Mouse (Mus musculus) midbrain, embryonic 13.5 days (tissue): Measurements from ENCODE around the gene Gm28919. TPM values are rescaled to one million over a fixed set of nuclear protein-coding genes. Genes with fewer than 3 reads are reported as not detected.
"Not testable (repeated sequence)": the region's sequence is repeated elsewhere in the genome, so short reads cannot be mapped to it uniquely, and the experiment has no call there.

Source experiments
- ATAC-seq: fragments of 200-750 bp; cut with Nextera tagmentation; 2 replicates; pipeline ENCODE4 v1.8.0; 2017; ENCODE audit warnings: mild to moderate bottlenecking, moderate TSS enrichment, moderate library complexity
- H3K27ac ChIP-seq: fragments of 300-500 bp; sonication (generic); 2 replicates; pipeline ENCODE4 v1.5.1; 2015; ENCODE audit warnings: inconsistent platforms, mild to moderate bottlenecking, moderate library complexity
- H3K27me3 ChIP-seq: fragments of 300-500 bp; sonication (generic); 2 replicates; pipeline ENCODE4 v1.6.1; 2015; ENCODE audit warnings: mild to moderate bottlenecking, inconsistent platforms
- H3K36me3 ChIP-seq: fragments of 300-500 bp; sonication (generic); 2 replicates; pipeline ENCODE4 v1.6.1; 2015; ENCODE audit warnings: mild to moderate bottlenecking, inconsistent platforms
- H3K4me1 ChIP-seq: fragments of 300-500 bp; sonication (generic); replicated peaks from 2 replicates; pipeline ENCODE4 v1.6.1; 2015; ENCODE audit warnings: inconsistent platforms
- H3K4me2 ChIP-seq: fragments of 300-500 bp; sonication (generic); replicated peaks from 2 replicates; pipeline ENCODE4 v1.6.1; 2015; ENCODE audit warnings: moderate library complexity, mild to moderate bottlenecking, inconsistent platforms
- H3K4me3 ChIP-seq: fragments of 300-500 bp; sonication (generic); replicated peaks from 2 replicates; pipeline ENCODE4 v1.5.1; 2015; ENCODE audit warnings: mild to moderate bottlenecking, inconsistent platforms
- H3K9ac ChIP-seq: fragments of 300-500 bp; sonication (generic); replicated peaks from 2 replicates; pipeline ENCODE4 v1.6.1; 2015; ENCODE audit warnings: mild to moderate bottlenecking, inconsistent platforms
- H3K9me3 ChIP-seq: fragments of 300-500 bp; sonication (generic); 2 replicates; pipeline ENCODE4 v1.6.1; 2016; ENCODE audit warnings: mild to moderate bottlenecking, inconsistent platforms
- WGBS: fragments of 180-500 bp; shearing (Covaris S2); methylation state at CpG from one replicate; pipeline ENCODE4 v1.1.7; 2015; 5-methylcytosine and 5-hydroxymethylcytosine counted together
- polyA plus RNA-seq: library from polyadenylated mRNA; unstranded; fragments of >200 nt; fragmentation: Nextera tagmentation; extraction: Ambion mirVana; gene quantifications from 2 replicates; pipeline ENCODE4 v1.2.1, GENCODE M21; 2015

Gm28919 gene
- not detected in 2 replicates for polyA plus RNA-seq

GRCm38 (mm10) chrY:6583246-6583645, at the start of gene Gm28919:
Gm28919 (plus strand) TSS chrY:6583546.
- not testable (repeated sequence) for H3K36me3 ChIP-seq, H3K27me3 ChIP-seq, H3K4me1 ChIP-seq, H3K9me3 ChIP-seq, H3K9ac ChIP-seq, H3K4me2 ChIP-seq, H3K27ac ChIP-seq, ATAC-seq, H3K4me3 ChIP-seq
- no CpG with 5 or more reads among the region's 7 CpGs for WGBS

Other genes starting within 250 kb of the Gm28919 start
- gene Gm21719, start 99.3 kb downstream of the Gm28919 start, polyA plus RNA-seq, result not detected in 2 replicates